ENCODE assay signal across 11 mouse cellular contexts in genomic region chr5:123094238-123094991, GRCm38 (mm10). TPM values are rescaled to one million over a fixed set of nuclear protein-coding genes. Genes with fewer than 3 reads are reported as not detected.
DNase-seq lines count a peak whose midpoint lies in the region; ATAC-seq and TF ChIP-seq lines count a peak whose summit lies in the region.
"Had no signal": no experiment of that assay in that cellular context is flagged by ENCODE, and none has a peak within 500 bp of the region (broad histone marks: within the 10 kb centered on the region; RNA-seq: fewer than 3 reads in every experiment).

No protein-coding gene starts in this region.

- no peaks in the 10 kb centered on the region for H3K9me3 ChIP-seq in forebrain, embryonic 16.5 days (ENCODE audit: control insufficient read depth, low read length)
- no peaks in the 10 kb centered on the region for H3K9me3 ChIP-seq in forebrain, embryonic 10.5 days
- H3K9me3 ChIP-seq in G1E (replicated peaks) = no peaks in the 10 kb centered on the region
- H3K9me3 ChIP-seq in erythroblast, embryonic 14.5 days (ENCODE audit: control insufficient read depth, low read length) = peaks cover 1% of the 10 kb centered on the region
- H3K9me3 ChIP-seq in liver, embryonic 11.5 days (ENCODE audit: control insufficient read depth, low read length) = no peaks in the 10 kb centered on the region
- H3K9me3 ChIP-seq: heart, embryonic 15.5 days had no signal

- no peak for TF ChIP-seq CTCF in G1E (IDR thresholded peaks at IDR 0.05; ENCODE audit: low read depth, low read length)

- no peak for ATAC-seq in forebrain, embryonic 16.5 days
- no peak for ATAC-seq in G1E (ENCODE audit: extremely low read depth, insufficient number of reproducible peaks, low FRiP score, poor library complexity, severe bottlenecking)
- peak; percentile 84 for ATAC-seq in liver, embryonic 11.5 days (replicated peaks; ENCODE audit: low FRiP score)
- ATAC-seq: CD4-positive, CD25-positive, alpha-beta regulatory T cell, adult 4 months had no signal

- H3K4me3 ChIP-seq in forebrain, embryonic 16.5 days (replicated peaks; ENCODE audit: low read length) = no peak overlapping the region
- no peak overlapping the region for H3K4me3 ChIP-seq in forebrain, embryonic 10.5 days
- H3K4me3 ChIP-seq in G1E (ENCODE audit: low read depth, low read length) = no peak overlapping the region; the same call in 1 of the 2 replicates
- H3K4me3 ChIP-seq in erythroblast, embryonic 14.5 days (replicated peaks) = peak overlapping the region; percentile 58
- no peak overlapping the region for H3K4me3 ChIP-seq in liver, embryonic 11.5 days (ENCODE audit: low read depth, low read length)
- H3K4me3 ChIP-seq: heart, embryonic 15.5 days had no signal

- DNase-seq in forebrain, embryonic 10.5 days (ENCODE audit: extremely low spot score, low spot score) = no peak
- DNase-seq in G1E (ENCODE audit: low spot score) = peak; percentile 52
- no peak for DNase-seq in liver, embryonic 11.5 days (ENCODE audit: low spot score)
- no peak for DNase-seq in urinary bladder, postnatal 10 days (ENCODE audit: low spot score)
- DNase-seq in lung, postnatal 36 days = no peak
- DNase-seq in right cerebral cortex, postnatal 14 days = no peak

- no peaks in the 10 kb centered on the region; the same call in 1 of the 2 replicates for H3K36me3 ChIP-seq in forebrain, embryonic 16.5 days (ENCODE audit: control insufficient read depth, insufficient read depth)
- 0 out of 2 replicates have a peak, but pooled peaks cover 6% of the 10 kb centered on the region for H3K36me3 ChIP-seq in forebrain, embryonic 10.5 days (replicated peaks)
- no peaks in the 10 kb centered on the region for H3K36me3 ChIP-seq in G1E (replicated peaks)
- H3K36me3 ChIP-seq in erythroblast, embryonic 14.5 days (ENCODE audit: control insufficient read depth) = peaks cover 77% of the 10 kb centered on the region
- H3K36me3 ChIP-seq in liver, embryonic 11.5 days (ENCODE audit: control insufficient read depth, insufficient read depth, low read length) = peaks cover 4% of the 10 kb centered on the region; the same call in 1 of the 2 replicates
- H3K36me3 ChIP-seq: heart, embryonic 15.5 days had no signal

- 0 out of 2 replicates have a peak overlapping the region, but pooled peaks have one; percentile 7 for H3K4me2 ChIP-seq in forebrain, embryonic 16.5 days (ENCODE audit: low read length)
- H3K4me2 ChIP-seq in liver, embryonic 11.5 days = peak overlapping the region; percentile 59
- H3K4me2 ChIP-seq: heart, embryonic 15.5 days had no signal

- no peak overlapping the region for H3K27ac ChIP-seq in forebrain, embryonic 16.5 days (ENCODE audit: low read length)
- no peak overlapping the region for H3K27ac ChIP-seq in forebrain, embryonic 10.5 days
- H3K27ac ChIP-seq in liver, embryonic 11.5 days (ENCODE audit: low read depth, low read length) = peak overlapping the region; percentile 96
- H3K27ac ChIP-seq: heart, embryonic 15.5 days had no signal

- H3K9ac ChIP-seq in forebrain, embryonic 16.5 days (replicated peaks; ENCODE audit: low read depth, low read length) = no peak overlapping the region
- H3K9ac ChIP-seq in liver, embryonic 11.5 days (ENCODE audit: low read depth, low read length) = peak overlapping the region; percentile 46
- H3K9ac ChIP-seq: heart, embryonic 15.5 days had no signal

- no peaks in the 10 kb centered on the region for H3K4me1 ChIP-seq in forebrain, embryonic 16.5 days (replicated peaks; ENCODE audit: control insufficient read depth, insufficient read depth, low read length)
- peaks cover 19% of the 10 kb centered on the region for H3K4me1 ChIP-seq in forebrain, embryonic 10.5 days
- peaks cover 17% of the 10 kb centered on the region for H3K4me1 ChIP-seq in G1E (ENCODE audit: insufficient read depth, low read depth, low read length)
- H3K4me1 ChIP-seq in erythroblast, embryonic 14.5 days (ENCODE audit: control insufficient read depth) = peaks cover 95% of the 10 kb centered on the region
- peaks cover 42% of the 10 kb centered on the region for H3K4me1 ChIP-seq in liver, embryonic 11.5 days (replicated peaks; ENCODE audit: control insufficient read depth, insufficient read depth, low read length)
- H3K4me1 ChIP-seq: heart, embryonic 15.5 days had no signal

- WGBS in forebrain, embryonic 16.5 days = 63% methylated on average over 25 of the region's 25 CpGs
- WGBS in forebrain, embryonic 10.5 days = 90% methylated on average over 25 of the region's 25 CpGs
- WGBS in liver, embryonic 11.5 days = 58% methylated on average over 25 of the region's 25 CpGs

- H3K27me3 ChIP-seq in forebrain, embryonic 16.5 days (replicated peaks; ENCODE audit: control insufficient read depth, insufficient read depth, low read length) = no peaks in the 10 kb centered on the region
- no peaks in the 10 kb centered on the region for H3K27me3 ChIP-seq in forebrain, embryonic 10.5 days (ENCODE audit: poor library complexity, severe bottlenecking)
- H3K27me3 ChIP-seq in G1E (ENCODE audit: insufficient read depth, low read length) = peaks cover 11% of the 10 kb centered on the region; the same call in 1 of the 2 replicates
- no peaks in the 10 kb centered on the region for H3K27me3 ChIP-seq in erythroblast, embryonic 14.5 days (ENCODE audit: control insufficient read depth)
- H3K27me3 ChIP-seq in liver, embryonic 11.5 days (replicated peaks; ENCODE audit: control insufficient read depth, insufficient read depth, low read length) = no peaks in the 10 kb centered on the region
- H3K27me3 ChIP-seq: heart, embryonic 15.5 days had no signal

RNA-seq across cellular contexts. Expression of gene Tmem120b, which starts 26.2 kb away (rescaled TPM):
- 18.6 and 19.3 TPM in 2 replicates for polyA plus RNA-seq in forebrain, embryonic 16.5 days (2015; fragmentation: Nextera tagmentation; extraction: Ambion mirVana)
- 8.3 and 10.4 TPM in 2 replicates for polyA plus RNA-seq in forebrain, embryonic 10.5 days (2016; fragmentation: Nextera tagmentation; extraction: Ambion mirVana)
- total RNA-seq in G1E (2014; fragmentation: Nextera tagmentation) (2.3 TPM in 1 of 2 replicates, not detected in the other), G1E (2017) (0.93 and 1.3 TPM in 2 replicates)
- 0.53 and 0.59 TPM in 2 replicates for polyA plus RNA-seq in G1E (2012)
- 9.4 and 10.1 TPM in 2 replicates for polyA plus RNA-seq in erythroblast, embryonic 14.5 days (2012)
- 24.3 and 24.8 TPM in 2 replicates for polyA plus RNA-seq in liver, embryonic 11.5 days (2014; fragmentation: Nextera tagmentation; extraction: Ambion mirVana)

RNA-seq across cellular contexts. Expression of gene Rhof, which starts 38.1 kb away (rescaled TPM):
- polyA plus RNA-seq in forebrain, embryonic 16.5 days (2015; fragmentation: Nextera tagmentation; extraction: Ambion mirVana) = 15.8 and 18.7 TPM in 2 replicates
- polyA plus RNA-seq in forebrain, embryonic 10.5 days (2016; fragmentation: Nextera tagmentation; extraction: Ambion mirVana) = 1.2 and 1.5 TPM in 2 replicates
- total RNA-seq in G1E (2014; fragmentation: Nextera tagmentation) (not detected in 2 replicates), G1E (2017) (0.52 and 1.7 TPM in 2 replicates)
- 0.26 and 0.59 TPM in 2 replicates for polyA plus RNA-seq in G1E (2012)
- polyA plus RNA-seq in erythroblast, embryonic 14.5 days (2012) = 0.38 and 0.52 TPM in 2 replicates
- polyA plus RNA-seq in liver, embryonic 11.5 days (2014; fragmentation: Nextera tagmentation; extraction: Ambion mirVana) = 4.6 and 4.8 TPM in 2 replicates

RNA-seq across cellular contexts. Expression of gene Setd1b, which starts 47.6 kb away (rescaled TPM):
- polyA plus RNA-seq in forebrain, embryonic 16.5 days (2015; fragmentation: Nextera tagmentation; extraction: Ambion mirVana) = 12.5 TPM in 2 replicates
- polyA plus RNA-seq in forebrain, embryonic 10.5 days (2016; fragmentation: Nextera tagmentation; extraction: Ambion mirVana) = 7.6 and 8.1 TPM in 2 replicates
- total RNA-seq in G1E (2014; fragmentation: Nextera tagmentation) (76.5 and 76.7 TPM in 2 replicates), G1E (2017) (2.1 and 2.3 TPM in 2 replicates)
- 89.4 and 90.6 TPM in 2 replicates for polyA plus RNA-seq in G1E (2012)
- polyA plus RNA-seq in erythroblast, embryonic 14.5 days (2012) = 3.3 and 3.9 TPM in 2 replicates
- 7.9 and 9.6 TPM in 2 replicates for polyA plus RNA-seq in liver, embryonic 11.5 days (2014; fragmentation: Nextera tagmentation; extraction: Ambion mirVana)

RNA-seq across cellular contexts. Expression of gene Morn3, which starts 47.6 kb away (rescaled TPM):
- 1.7 TPM in 1 of 2 replicates, not detected in the other for polyA plus RNA-seq in forebrain, embryonic 16.5 days (2015; fragmentation: Nextera tagmentation; extraction: Ambion mirVana)
- polyA plus RNA-seq in forebrain, embryonic 10.5 days (2016; fragmentation: Nextera tagmentation; extraction: Ambion mirVana) = 0.26 and 0.33 TPM in 2 replicates
- not detected in 2 replicates for total RNA-seq in G1E (2014; fragmentation: Nextera tagmentation)
- 0.23 TPM in 1 of 2 replicates, not detected in the other for total RNA-seq in G1E (2017)
- not detected in 2 replicates for polyA plus RNA-seq in G1E (2012)
- polyA plus RNA-seq in erythroblast, embryonic 14.5 days (2012) = not detected in 2 replicates
- not detected in 2 replicates for polyA plus RNA-seq in liver, embryonic 11.5 days (2014; fragmentation: Nextera tagmentation; extraction: Ambion mirVana)
- polyA plus RNA-seq: heart, embryonic 15.5 days; small intestine, adult 2 months had no signal
